Mouse (Mus musculus) kidney, adult 2 months (tissue): ENCODE measurements around the gene Trim8. TPM values are rescaled to one million over a fixed set of nuclear protein-coding genes. Genes with fewer than 3 reads are reported as not detected.

Source experiments
- DNase-seq: peaks from one replicate; pipeline ENCODE4 v3.0.0; 2021
- H3K27ac ChIP-seq: fragments of 200-500 bp; 2 replicates; pipeline ENCODE4 v1.5.1; 2012; ENCODE audit warnings: low read depth, low read length, control low read depth, inconsistent platforms; ENCODE audit not compliant: insufficient read depth
- H3K27me3 ChIP-seq: fragments of 200-500 bp; replicated peaks from 2 replicates; pipeline ENCODE4 v1.6.1; 2012; ENCODE audit warnings: mild to moderate bottlenecking, moderate library complexity, low read length, inconsistent platforms; ENCODE audit not compliant: control insufficient read depth, insufficient read depth
- H3K36me3 ChIP-seq: fragments of 200-500 bp; 2 replicates; pipeline ENCODE4 v1.6.1; 2012; ENCODE audit warnings: mild to moderate bottlenecking, moderate library complexity, low read length, inconsistent platforms; ENCODE audit not compliant: control insufficient read depth, insufficient read depth
- H3K4me1 ChIP-seq: fragments of 200-500 bp; 2 replicates; pipeline ENCODE4 v1.6.1; 2011; ENCODE audit warnings: low read length; ENCODE audit not compliant: control insufficient read depth, insufficient read depth
- H3K4me3 ChIP-seq: fragments of 200-500 bp; 2 replicates; pipeline ENCODE4 v1.5.1; 2011; ENCODE audit warnings: mild to moderate bottlenecking, low read depth, low read length, control low read depth; ENCODE audit not compliant: insufficient read depth
- CTCF ChIP-seq: fragments of 200-500 bp; conservative IDR thresholded peaks from 2 replicates; pipeline ENCODE4 v1.5.1; 2011; ENCODE audit warnings: low read depth, mild to moderate bottlenecking, control low read depth, low read length, moderate library complexity, mixed read lengths; ENCODE audit not compliant: insufficient read depth, insufficient read length
- POLR2A ChIP-seq: fragments of 200-500 bp; IDR thresholded peaks from one replicate; pipeline ENCODE4 v1.6.1; 2011; ENCODE audit warnings: low read depth, low read length, control low read depth
- WGBS: fragments of 180-500 bp; shearing (Covaris S2); methylation state at CpG from one replicate; pipeline ENCODE4 v1.1.7; 2018; 5-methylcytosine and 5-hydroxymethylcytosine counted together
- polyA plus RNA-seq: library from polyadenylated mRNA; depleted of rRNA; stranded (reverse); fragments of >200 nt; gene quantifications from 2 replicates; pipeline ENCODE4 v1.2.3, GENCODE M21; 2012

Trim8 gene
- polyA plus RNA-seq, 1 experiment, result 43.6 TPM

GRCm38 (mm10) chr19:46504822-46505417, 3.4 kb downstream of the Trim8 start:
- TF ChIP-seq CTCF, result no peak
- TF ChIP-seq POLR2A, result no peak

GRCm38 (mm10) chr19:46505646-46506371, 4.3 kb downstream of the Trim8 start:
- no peaks in the 10 kb centered on the region for H3K27me3 ChIP-seq
- no peak for DNase-seq
- peaks cover 1% of the 10 kb centered on the region; the same call in 1 of the 2 replicates for H3K36me3 ChIP-seq
- H3K4me3 ChIP-seq, result peak overlapping the region; percentile 79
- H3K4me1 ChIP-seq, result peaks cover 60% of the 10 kb centered on the region
- 20% methylated on average over 8 of the region's 8 CpGs for WGBS
- TF ChIP-seq CTCF (no peak), POLR2A (no peak)
- H3K27ac ChIP-seq, result peak overlapping the region; percentile 95

More at GRCm38 (mm10) chr19:46504822-46505417, 3.4 kb downstream of the Trim8 start:
- peaks cover 51% of the 10 kb centered on the region for H3K4me1 ChIP-seq
- 22% methylated on average over 9 of the region's 9 CpGs for WGBS
- H3K27me3 ChIP-seq, result no peaks in the 10 kb centered on the region
- DNase-seq, result no peak
- peaks cover 1% of the 10 kb centered on the region; the same call in 1 of the 2 replicates for H3K36me3 ChIP-seq
- H3K27ac ChIP-seq, result peak overlapping the region; percentile 95
- H3K4me3 ChIP-seq, result peak overlapping the region; percentile 79

GRCm38 (mm10) chr19:46506372-46506717, 4.8 kb downstream of the Trim8 start:
- Histone ChIP-seq H3K4me3 (peak overlapping the region; percentile 79; the same call in 1 of the 2 replicates), H3K27me3 (no peaks in the 10 kb centered on the region), H3K27ac (peak overlapping the region; percentile 92), H3K4me1 (peaks cover 64% of the 10 kb centered on the region), H3K36me3 (peaks cover 1% of the 10 kb centered on the region; the same call in 1 of the 2 replicates)
- 6% methylated on average over 3 of the region's 3 CpGs for WGBS
- TF ChIP-seq CTCF, result no peak
- TF ChIP-seq POLR2A, result no peak
- DNase-seq, result no peak

GRCm38 (mm10) chr19:46507181-46507581, 5.7 kb downstream of the Trim8 start:
- 44% methylated on average over 8 of the region's 8 CpGs for WGBS

GRCm38 (mm10) chr19:46507806-46508205, 6.3 kb downstream of the Trim8 start:
- DNase-seq, result peak; percentile 94
- H3K4me3 ChIP-seq, result no peak overlapping the region
- H3K27ac ChIP-seq, result peak overlapping the region; percentile 92
- 8% methylated on average over 1 of the region's 1 CpGs for WGBS
- H3K27me3 ChIP-seq, result no peaks in the 10 kb centered on the region
- peaks cover 3% of the 10 kb centered on the region; the same call in 1 of the 2 replicates for H3K36me3 ChIP-seq
- H3K4me1 ChIP-seq, result peaks cover 69% of the 10 kb centered on the region
- TF ChIP-seq POLR2A, result no peak
- no peak for TF ChIP-seq CTCF

More at GRCm38 (mm10) chr19:46507181-46507581, 5.7 kb downstream of the Trim8 start:
- DNase-seq, result no peak
- Histone ChIP-seq H3K27me3 (no peaks in the 10 kb centered on the region), H3K27ac (peak overlapping the region; percentile 92), H3K4me1 (peaks cover 69% of the 10 kb centered on the region), H3K36me3 (peaks cover 1% of the 10 kb centered on the region; the same call in 1 of the 2 replicates), H3K4me3 (peak overlapping the region; percentile 1; the same call in 1 of the 2 replicates)
- TF ChIP-seq POLR2A (no peak), CTCF (no peak)

- Histone ChIP-seq H3K36me3 (peaks cover 3% of the 10 kb centered on the region; the same call in 1 of the 2 replicates), H3K27ac (peak overlapping the region; percentile 89), H3K4me1 (peaks cover 69% of the 10 kb centered on the region), H3K4me3 (no peak overlapping the region), H3K27me3 (no peaks in the 10 kb centered on the region)
- DNase-seq, result no peak
- 13% methylated on average over 3 of the region's 3 CpGs for WGBS
- TF ChIP-seq POLR2A (no peak), CTCF (no peak)
Measured at GRCm38 (mm10) chr19:46508738-46509137, 7.2 kb downstream of the Trim8 start.

- no peak for TF ChIP-seq CTCF
- no peak for TF ChIP-seq POLR2A
- no peak for DNase-seq
- H3K36me3 ChIP-seq, result peaks cover 5% of the 10 kb centered on the region; the same call in 1 of the 2 replicates
- H3K4me3 ChIP-seq, result no peak overlapping the region
- H3K4me1 ChIP-seq, result peaks cover 69% of the 10 kb centered on the region
- H3K27me3 ChIP-seq, result no peaks in the 10 kb centered on the region
- WGBS, result 43% methylated on average over 3 of the region's 3 CpGs
- H3K27ac ChIP-seq, result peak overlapping the region; percentile 89
Measured at GRCm38 (mm10) chr19:46509202-46509601, 7.7 kb downstream of the Trim8 start.
